Mouse (Mus musculus) small intestine, adult 2 months (tissue): ENCODE results near the gene Haus4. TPM values are rescaled to one million over a fixed set of nuclear protein-coding genes. Genes with fewer than 3 reads are reported as not detected.

Experiments
- H3K27ac ChIP-seq: fragments of 200-500 bp; 2 replicates; pipeline ENCODE4 v1.5.1; 2012; ENCODE audit warnings: low read depth, low read length, control low read depth, inconsistent platforms; ENCODE audit not compliant: insufficient read depth
- H3K27me3 ChIP-seq: fragments of 200-500 bp; 2 replicates; pipeline ENCODE4 v1.6.1; 2012; ENCODE audit warnings: mild to moderate bottlenecking, moderate library complexity, low read length, inconsistent platforms; ENCODE audit not compliant: control insufficient read depth, insufficient read depth
- H3K36me3 ChIP-seq: fragments of 200-500 bp; 2 replicates; pipeline ENCODE4 v1.6.1; 2012; ENCODE audit warnings: mild to moderate bottlenecking, low read length, control low read depth, inconsistent platforms; ENCODE audit not compliant: control insufficient read depth, insufficient read depth
- H3K4me1 ChIP-seq: fragments of 200-500 bp; 2 replicates; pipeline ENCODE4 v1.6.1; 2012; ENCODE audit warnings: low read length, inconsistent platforms, mixed read lengths; ENCODE audit not compliant: control insufficient read depth, insufficient read depth, insufficient read length
- H3K4me3 ChIP-seq: fragments of 200-500 bp; 2 replicates; pipeline ENCODE4 v1.5.1; 2012; ENCODE audit warnings: low read depth, mild to moderate bottlenecking, control low read depth, inconsistent platforms, low read length, moderate library complexity
- CTCF ChIP-seq: fragments of 200-500 bp; IDR thresholded peaks from 2 replicates; pipeline ENCODE4 v1.5.1; 2012; ENCODE audit warnings: low read depth, mild to moderate bottlenecking, control low read depth, inconsistent platforms, low read length, moderate library complexity, mixed read lengths; ENCODE audit not compliant: insufficient replicate concordance, insufficient read length; ENCODE audit errors: extremely low read depth
- POLR2A ChIP-seq: fragments of 200-500 bp; IDR thresholded peaks from 2 replicates; pipeline ENCODE4 v1.6.1; 2012; ENCODE audit warnings: low read depth, mild to moderate bottlenecking, control low read depth, inconsistent platforms, low read length, moderate library complexity
- WGBS: fragments of 180-500 bp; shearing (Covaris S2); methylation state at CpG from one replicate; pipeline ENCODE4 v1.1.7; 2018; 5-methylcytosine and 5-hydroxymethylcytosine counted together
- polyA plus RNA-seq: library from polyadenylated mRNA; depleted of rRNA; stranded (reverse); fragments of >200 nt; gene quantifications from 2 replicates; pipeline ENCODE4 v1.2.3, GENCODE M21; 2012

Gene Haus4
- polyA plus RNA-seq, 1 experiment: 11.8 TPM

GRCm38 (mm10) chr14:54544703-54545102 lies 9.7 kb downstream of the Haus4 start:
- WGBS: 89% methylated on average over 5 of the region's 5 CpGs

GRCm38 (mm10) chr14:54540771-54541170 lies 13.6 kb downstream of the Haus4 start:
- no peak overlapping the region for H3K27ac ChIP-seq
- H3K36me3 ChIP-seq: peaks cover 15% of the 10 kb centered on the region
- no peaks in the 10 kb centered on the region for H3K27me3 ChIP-seq
- no peaks in the 10 kb centered on the region for H3K4me1 ChIP-seq
- 85% methylated on average over 11 of the region's 11 CpGs for WGBS
- TF ChIP-seq CTCF (no peak), POLR2A (no peak)
- H3K4me3 ChIP-seq: no peak overlapping the region

More at GRCm38 (mm10) chr14:54544703-54545102, 9.7 kb downstream of the Haus4 start:
- Histone ChIP-seq H3K27me3 (no peaks in the 10 kb centered on the region), H3K27ac (no peak overlapping the region), H3K4me3 (no peak overlapping the region), H3K36me3 (peaks cover 23% of the 10 kb centered on the region), H3K4me1 (no peaks in the 10 kb centered on the region)
- TF ChIP-seq POLR2A (no peak), CTCF (no peak)

- no peak overlapping the region for H3K4me3 ChIP-seq
- no peak for TF ChIP-seq CTCF
- no peak for TF ChIP-seq POLR2A
- peaks cover 7% of the 10 kb centered on the region for H3K36me3 ChIP-seq
- 98% methylated on average over 2 of the region's 2 CpGs for WGBS
- H3K4me1 ChIP-seq: no peaks in the 10 kb centered on the region
- H3K27ac ChIP-seq: no peak overlapping the region
- H3K27me3 ChIP-seq: no peaks in the 10 kb centered on the region
These were observed 15.8 kb downstream of the Haus4 start for GRCm38 (mm10) chr14:54538580-54538979.

GRCm38 (mm10) chr14:54528446-54529111 lies 25.8 kb downstream of the Haus4 start:
- TF ChIP-seq POLR2A (no peak), CTCF (peak; percentile 86; the same call in 1 of the 2 replicates)
- no peaks in the 10 kb centered on the region for H3K36me3 ChIP-seq
- no peak overlapping the region for H3K4me3 ChIP-seq
- 18% methylated on average over 17 of the region's 17 CpGs for WGBS
- peaks cover 6% of the 10 kb centered on the region; the same call in 1 of the 2 replicates for H3K4me1 ChIP-seq
- H3K27me3 ChIP-seq: no peaks in the 10 kb centered on the region
- no peak overlapping the region for H3K27ac ChIP-seq

GRCm38 (mm10) chr14:54528007-54528393 lies 26.4 kb downstream of the Haus4 start:
- no peaks in the 10 kb centered on the region for H3K27me3 ChIP-seq
- TF ChIP-seq POLR2A: no peak
- no peak for TF ChIP-seq CTCF
- 35% methylated on average over 5 of the region's 5 CpGs for WGBS
- H3K4me1 ChIP-seq: peaks cover 6% of the 10 kb centered on the region; the same call in 1 of the 2 replicates
- H3K4me3 ChIP-seq: no peak overlapping the region
- H3K36me3 ChIP-seq: no peaks in the 10 kb centered on the region
- H3K27ac ChIP-seq: no peak overlapping the region

- no peaks in the 10 kb centered on the region for H3K36me3 ChIP-seq
- no peak for TF ChIP-seq POLR2A
- TF ChIP-seq CTCF: no peak
- 3% methylated on average over 18 of the region's 18 CpGs for WGBS
- no peaks in the 10 kb centered on the region for H3K27me3 ChIP-seq
- H3K27ac ChIP-seq: no peak overlapping the region
- H3K4me3 ChIP-seq: peak overlapping the region; percentile 33
- peaks cover 6% of the 10 kb centered on the region; the same call in 1 of the 2 replicates for H3K4me1 ChIP-seq
These were observed 27.0 kb downstream of the Haus4 start for GRCm38 (mm10) chr14:54527227-54528006.

- Histone ChIP-seq H3K36me3 (no peaks in the 10 kb centered on the region), H3K27me3 (no peaks in the 10 kb centered on the region), H3K4me1 (peaks cover 5% of the 10 kb centered on the region; the same call in 1 of the 2 replicates), H3K27ac (no peak overlapping the region), H3K4me3 (no peak overlapping the region)
- no peak for TF ChIP-seq POLR2A
- TF ChIP-seq CTCF: no peak
- 46% methylated on average over 6 of the region's 6 CpGs for WGBS
These were observed 30.8 kb downstream of the Haus4 start for GRCm38 (mm10) chr14:54523600-54523999.
